Mouse (Mus musculus) brown adipose tissue, adult 24 weeks (tissue): Measurements from ENCODE around the gene Mycbp2. TPM values are rescaled to one million over a fixed set of nuclear protein-coding genes. Genes with fewer than 3 reads are reported as not detected.

Source experiments
- H3K27ac ChIP-seq: fragments of 200-500 bp; replicated peaks from 2 replicates; pipeline ENCODE4 v1.5.1; 2012; ENCODE audit warnings: low read depth, mild to moderate bottlenecking, low read length
- H3K4me1 ChIP-seq: fragments of 200-500 bp; 2 replicates; pipeline ENCODE4 v1.6.1; 2012; ENCODE audit warnings: low read length, mixed read lengths; ENCODE audit not compliant: control insufficient read depth, insufficient read depth, insufficient read length
- H3K4me3 ChIP-seq: fragments of 200-500 bp; 2 replicates; pipeline ENCODE4 v1.5.1; 2012; ENCODE audit warnings: low read depth, mild to moderate bottlenecking, low read length, moderate library complexity; ENCODE audit not compliant: insufficient read depth
- polyA plus RNA-seq: library from polyadenylated mRNA; stranded (reverse); fragments of >200 nt; gene quantifications from 2 replicates; pipeline ENCODE4 v1.2.4, GENCODE M21; 2012; ENCODE audit not compliant: missing spikeins, insufficient read depth, insufficient read length

Gene Mycbp2
- polyA plus RNA-seq, 1 experiment: 19.1 TPM

GRCm38 (mm10) chr14:103079209-103079977, 267.2 kb downstream of the Mycbp2 start:
- H3K4me3 ChIP-seq: no peak overlapping the region
- H3K27ac ChIP-seq: no peak overlapping the region
- peaks cover 6% of the 10 kb centered on the region; the same call in 1 of the 2 replicates for H3K4me1 ChIP-seq

DNA sequence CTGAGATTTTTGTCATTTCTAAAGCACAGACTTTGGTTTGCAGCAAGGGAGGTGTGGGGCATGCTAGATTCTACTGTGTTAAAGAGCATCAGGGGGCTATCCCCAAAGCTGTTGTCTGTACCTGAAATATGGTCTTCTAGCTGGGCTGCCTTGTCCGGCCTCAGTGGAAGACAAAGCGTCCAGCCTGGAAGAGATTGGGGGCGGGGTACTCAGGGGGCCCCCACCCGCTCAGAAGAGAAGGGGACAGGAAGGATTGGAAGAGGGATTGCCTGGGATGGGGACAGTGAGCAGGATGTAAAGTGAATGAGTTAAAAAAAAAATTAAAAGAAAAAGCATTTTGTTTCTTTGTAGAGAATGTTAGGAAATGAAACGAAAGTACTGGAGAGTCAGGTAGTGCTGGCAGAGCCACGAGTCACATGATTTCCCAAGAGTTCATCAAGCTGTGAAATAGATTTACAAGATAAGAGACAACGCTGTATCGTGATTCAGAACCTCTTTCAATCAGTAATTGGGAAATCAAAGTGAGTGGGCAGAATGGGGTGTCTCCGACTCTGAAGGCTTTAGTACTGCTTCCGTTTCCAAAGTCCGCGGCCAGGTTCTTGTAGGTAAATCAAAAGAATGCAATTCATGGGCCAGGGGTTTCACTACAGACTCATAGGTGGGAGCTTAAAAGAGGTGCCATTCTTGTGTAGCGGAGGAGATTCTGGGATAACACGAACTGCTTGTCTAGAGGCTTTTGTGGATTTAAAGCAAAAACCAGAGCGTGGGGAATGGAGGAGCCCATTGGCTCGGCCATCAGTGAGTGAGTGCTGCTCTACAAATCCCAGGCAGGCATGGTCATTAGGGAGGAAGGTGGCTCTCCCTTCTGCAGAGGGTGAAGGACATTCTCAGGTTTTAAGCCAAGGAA, 268.4 kb downstream of the Mycbp2 start:
- H3K27ac ChIP-seq: no peak overlapping the region
- H3K4me3 ChIP-seq: no peak overlapping the region
- peaks cover 6% of the 10 kb centered on the region; the same call in 1 of the 2 replicates for H3K4me1 ChIP-seq

DNA sequence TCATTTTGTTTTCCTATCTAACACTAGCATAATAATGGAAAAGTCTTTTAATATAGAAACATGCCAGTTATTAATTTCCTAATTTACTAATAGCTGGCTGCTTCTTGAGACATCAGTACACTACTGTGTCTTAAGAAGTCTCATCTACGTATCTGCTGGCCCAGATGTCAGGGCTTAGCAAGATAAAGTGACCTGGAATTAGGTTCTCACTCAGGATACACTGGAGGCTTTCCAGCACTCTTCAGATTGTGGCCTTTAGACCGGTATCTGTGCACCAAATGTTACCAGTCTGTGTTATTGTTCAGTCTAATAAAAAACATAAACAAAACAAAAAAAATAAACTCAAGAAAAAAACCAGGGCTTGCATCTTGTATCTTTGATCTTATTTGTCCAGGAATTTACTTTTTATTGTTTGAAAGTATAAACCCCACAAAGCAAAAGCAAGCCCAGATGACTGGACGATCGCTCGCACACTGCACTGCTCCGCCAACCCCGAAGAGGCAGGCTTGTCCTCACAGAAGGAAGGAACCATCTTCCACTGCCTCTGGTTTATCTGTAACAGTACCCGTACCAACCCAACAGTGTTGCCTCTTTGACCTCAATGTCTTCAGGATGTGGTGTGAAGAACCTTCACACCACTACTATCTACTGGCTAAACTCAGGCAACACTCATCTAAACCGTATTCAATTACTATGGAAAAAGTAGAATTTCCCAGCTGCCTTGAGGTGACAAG, 269.2 kb downstream of the Mycbp2 start:
- no peak overlapping the region for H3K27ac ChIP-seq
- H3K4me3 ChIP-seq: no peak overlapping the region
- H3K4me1 ChIP-seq: peaks cover 6% of the 10 kb centered on the region; the same call in 1 of the 2 replicates

DNA sequence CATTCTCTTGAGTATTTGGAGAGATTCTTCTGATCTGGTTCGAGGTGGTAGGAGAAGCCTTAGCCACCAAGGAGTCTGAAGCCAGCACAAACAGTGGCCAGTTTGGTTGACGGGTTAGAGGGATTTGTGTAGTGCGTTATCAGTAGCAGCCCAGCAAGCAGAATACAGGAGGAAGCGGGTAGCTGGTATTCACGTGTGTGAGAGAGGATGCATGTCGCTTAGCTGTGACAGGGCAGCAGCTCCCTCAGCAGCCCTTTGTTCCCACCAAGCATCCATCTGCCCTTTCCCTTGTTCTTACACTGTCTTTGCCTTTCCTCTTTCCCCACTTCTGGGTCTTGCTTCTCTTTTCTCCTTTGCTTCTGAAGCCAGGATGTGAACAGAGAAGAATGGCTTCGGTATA, 271.4 kb downstream of the Mycbp2 start:
- Histone ChIP-seq H3K4me3 (no peak overlapping the region), H3K27ac (no peak overlapping the region), H3K4me1 (peaks cover 6% of the 10 kb centered on the region; the same call in 1 of the 2 replicates)

DNA sequence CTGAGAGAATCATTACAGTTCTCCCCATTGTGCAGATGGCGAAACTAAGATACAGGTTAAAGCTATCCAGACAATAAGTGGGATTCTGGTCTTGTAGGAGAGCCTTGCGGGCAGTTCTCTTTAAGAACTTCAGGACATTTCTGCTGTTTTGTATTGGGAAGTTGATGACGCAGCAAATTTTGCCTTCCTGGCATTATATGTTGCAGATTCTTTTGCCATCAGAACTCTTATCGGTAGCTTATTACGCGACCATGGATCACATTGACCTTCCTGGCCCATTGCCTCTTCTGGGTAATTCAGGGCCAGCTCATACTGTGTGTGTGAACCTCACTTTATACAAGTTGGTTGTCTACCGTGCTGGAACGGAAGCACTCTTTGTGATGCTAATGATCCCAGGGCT, 272.8 kb downstream of the Mycbp2 start:
- H3K27ac ChIP-seq: no peak overlapping the region
- peaks cover 6% of the 10 kb centered on the region; the same call in 1 of the 2 replicates for H3K4me1 ChIP-seq
- H3K4me3 ChIP-seq: no peak overlapping the region

GRCm38 (mm10) chr14:103072731-103073130, 273.9 kb downstream of the Mycbp2 start:
- Histone ChIP-seq H3K27ac (no peak overlapping the region), H3K4me3 (no peak overlapping the region), H3K4me1 (no peaks in the 10 kb centered on the region)

- Histone ChIP-seq H3K4me1 (no peaks in the 10 kb centered on the region), H3K27ac (no peak overlapping the region), H3K4me3 (no peak overlapping the region)
Observed at GRCm38 (mm10) chr14:103071471-103071870, 275.1 kb downstream of the Mycbp2 start.

GRCm38 (mm10) chr14:103070790-103071189, 275.8 kb downstream of the Mycbp2 start:
- Histone ChIP-seq H3K4me1 (no peaks in the 10 kb centered on the region), H3K4me3 (peak overlapping the region; percentile 74), H3K27ac (peak overlapping the region; percentile 67)

- H3K4me3 ChIP-seq: peak within 1 kb of the TSS; percentile 74
- peak within 1 kb of the TSS; percentile 89 for H3K27ac ChIP-seq
- no peaks in the 10 kb centered on the region for H3K4me1 ChIP-seq
Observed at GRCm38 (mm10) chr14:103069864-103070611, 276.6 kb downstream of the Mycbp2 start, which contains the start of gene Cln5. Gene Cln5, plus strand, starts transcription at chr14:103070216.

GRCm38 (mm10) chr14:103069465-103069863, 277.1 kb downstream of the Mycbp2 start:
- Histone ChIP-seq H3K4me1 (no peaks in the 10 kb centered on the region), H3K27ac (peak overlapping the region; percentile 89), H3K4me3 (peak overlapping the region; percentile 64)

GRCm38 (mm10) chr14:103065294-103066167, 281.1 kb downstream of the Mycbp2 start:
- Histone ChIP-seq H3K4me3 (no peak overlapping the region), H3K27ac (no peak overlapping the region), H3K4me1 (no peaks in the 10 kb centered on the region)
